Mouse (Mus musculus) liver, embryonic 12.5 days (tissue): ENCODE measurements around the gene Col13a1. TPM values are rescaled to one million over a fixed set of nuclear protein-coding genes. Genes with fewer than 3 reads are reported as not detected.

Source experiments
- ATAC-seq: fragments of 200-750 bp; cut with Nextera tagmentation; 2 replicates; pipeline ENCODE4 v1.8.0; 2017; ENCODE audit warnings: moderate number of reproducible peaks, mild to moderate bottlenecking, moderate library complexity
- H3K27ac ChIP-seq: fragments of 300-500 bp; sonication (generic); 2 replicates; pipeline ENCODE4 v1.5.1; 2016; ENCODE audit warnings: mild to moderate bottlenecking
- H3K27me3 ChIP-seq: fragments of 300-500 bp; sonication (generic); replicated peaks from 2 replicates; pipeline ENCODE4 v1.6.1; 2016; ENCODE audit warnings: mild to moderate bottlenecking, moderate library complexity
- H3K36me3 ChIP-seq: fragments of 300-500 bp; sonication (generic); 2 replicates; pipeline ENCODE4 v1.6.1; 2016; ENCODE audit warnings: mild to moderate bottlenecking, moderate library complexity
- H3K4me1 ChIP-seq: fragments of 300-500 bp; sonication (generic); 2 replicates; pipeline ENCODE4 v1.6.1; 2016
- H3K4me2 ChIP-seq: fragments of 300-500 bp; sonication (generic); 2 replicates; pipeline ENCODE4 v1.6.1; 2016; ENCODE audit warnings: mild to moderate bottlenecking, moderate library complexity
- H3K4me3 ChIP-seq: fragments of 300-500 bp; sonication (generic); 2 replicates; pipeline ENCODE4 v1.5.1; 2016; ENCODE audit warnings: mild to moderate bottlenecking, moderate library complexity
- H3K9ac ChIP-seq: fragments of 300-500 bp; sonication (generic); 2 replicates; pipeline ENCODE4 v1.6.1; 2016; ENCODE audit warnings: mild to moderate bottlenecking, moderate library complexity
- H3K9me3 ChIP-seq: fragments of 300-500 bp; sonication (generic); replicated peaks from 2 replicates; pipeline ENCODE4 v1.6.1; 2016; ENCODE audit warnings: mild to moderate bottlenecking, moderate library complexity
- WGBS: fragments of 180-500 bp; shearing (Covaris S2); methylation state at CpG from one replicate; pipeline ENCODE4 v1.1.7; 2016; ENCODE audit not compliant: insufficient replicate concordance; 5-methylcytosine and 5-hydroxymethylcytosine counted together
- polyA plus RNA-seq: library from polyadenylated mRNA; unstranded; fragments of >200 nt; fragmentation: Nextera tagmentation; extraction: Ambion mirVana; gene quantifications from 2 replicates; pipeline ENCODE4 v1.2.1, GENCODE M21; 2016

Col13a1 gene
- polyA plus RNA-seq, 1 experiment from 2014 or later = 2.6 TPM

DNA sequence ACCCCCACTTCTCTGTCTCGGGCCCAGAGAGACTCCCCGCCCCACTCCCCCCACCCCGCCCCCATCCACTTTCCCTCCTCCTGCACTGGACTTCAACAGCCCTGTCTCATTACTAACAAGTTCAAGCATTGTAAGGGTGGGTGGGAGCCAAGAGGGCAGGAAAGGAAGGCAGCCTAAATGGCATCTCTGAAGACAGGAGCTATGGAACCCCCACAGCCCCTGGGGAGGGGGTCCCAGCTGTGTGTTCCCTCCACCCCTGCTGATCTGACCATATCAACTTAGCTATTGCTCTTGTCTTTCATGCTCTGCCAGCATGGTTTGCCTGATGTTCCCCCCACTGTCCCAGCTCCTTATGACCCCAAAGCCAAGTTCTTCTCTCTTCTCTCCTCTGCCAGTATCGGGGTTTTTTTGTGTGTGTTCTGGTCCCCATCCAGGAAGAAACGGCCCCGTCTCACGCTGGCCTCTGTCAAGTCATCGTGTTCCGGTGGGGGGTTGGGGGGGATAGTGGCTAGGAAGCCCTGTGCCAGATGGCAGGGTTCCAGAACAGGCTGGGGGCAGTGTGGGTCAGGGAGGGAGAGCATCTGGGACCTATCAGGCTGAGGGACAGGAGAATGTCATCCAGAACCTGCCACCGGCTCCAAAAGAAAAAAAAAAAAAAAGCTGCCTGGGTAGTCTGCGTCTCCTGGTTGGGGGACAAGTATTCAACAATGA, 58.1 kb downstream of the Col13a1 start:
- Histone ChIP-seq H3K27me3 (no peaks in the 10 kb centered on the region), H3K4me2 (no peak overlapping the region)

DNA sequence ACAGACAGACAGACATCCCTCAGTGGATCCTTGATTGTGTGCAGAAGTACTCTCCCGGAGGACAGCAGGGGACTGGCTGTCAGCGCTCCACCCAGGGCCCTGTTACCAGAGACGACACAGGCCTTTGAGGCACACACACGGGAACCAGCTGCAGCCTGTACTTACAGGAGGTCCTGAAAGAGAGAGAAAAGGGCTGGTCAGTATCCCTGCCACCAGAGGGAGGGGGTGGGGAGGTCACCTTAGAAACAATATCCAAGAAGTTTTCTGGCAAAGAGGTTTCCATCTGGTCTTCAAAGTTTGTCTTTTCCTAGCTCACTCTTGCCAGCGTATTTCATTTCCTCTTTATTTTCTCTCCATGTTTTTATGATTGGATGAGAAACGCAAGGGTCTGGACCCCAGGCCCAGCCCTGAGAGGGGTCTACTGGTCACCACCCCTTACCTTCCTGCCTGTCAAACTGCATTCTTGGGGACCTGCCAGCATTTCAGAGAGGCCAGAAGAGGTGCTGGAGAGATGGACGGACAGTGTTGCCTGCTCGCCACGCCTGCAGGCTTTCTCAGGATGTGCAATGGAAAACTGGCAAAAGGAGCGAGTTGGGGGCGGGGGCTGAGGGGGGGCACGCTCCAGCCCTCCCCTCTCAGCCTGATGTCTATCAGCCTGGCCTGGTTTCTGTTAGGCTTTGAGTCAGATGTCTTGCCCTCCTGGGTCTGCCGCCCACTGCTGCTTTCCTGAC, 58.8 kb downstream of the Col13a1 start:
- 0 out of 2 replicates have a peak, but pooled peaks cover 4% of the 10 kb centered on the region for H3K9me3 ChIP-seq
- no peaks in the 10 kb centered on the region for H3K36me3 ChIP-seq
- WGBS = 46% methylated on average over 13 of the region's 13 CpGs
- 0 out of 2 replicates have a peak overlapping the region, but pooled peaks have one; percentile 7 for H3K27ac ChIP-seq
- no peak overlapping the region for H3K4me2 ChIP-seq
- H3K4me3 ChIP-seq = no peak overlapping the region
- no peak for ATAC-seq
- no peaks in the 10 kb centered on the region for H3K27me3 ChIP-seq
- H3K4me1 ChIP-seq = 0 out of 2 replicates have a peak, but pooled peaks cover 4% of the 10 kb centered on the region
- H3K9ac ChIP-seq = no peak overlapping the region

More for the DNA sequence above, 58.1 kb downstream of the Col13a1 start:
- 0 out of 2 replicates have a peak, but pooled peaks cover 1% of the 10 kb centered on the region for H3K9me3 ChIP-seq
- H3K4me1 ChIP-seq = 0 out of 2 replicates have a peak, but pooled peaks cover 4% of the 10 kb centered on the region
- H3K36me3 ChIP-seq = no peaks in the 10 kb centered on the region
- WGBS = 28% methylated on average over 11 of the region's 11 CpGs
- H3K4me3 ChIP-seq = no peak overlapping the region
- H3K9ac ChIP-seq = no peak overlapping the region
- no peak for ATAC-seq
- H3K27ac ChIP-seq = no peak overlapping the region

DNA sequence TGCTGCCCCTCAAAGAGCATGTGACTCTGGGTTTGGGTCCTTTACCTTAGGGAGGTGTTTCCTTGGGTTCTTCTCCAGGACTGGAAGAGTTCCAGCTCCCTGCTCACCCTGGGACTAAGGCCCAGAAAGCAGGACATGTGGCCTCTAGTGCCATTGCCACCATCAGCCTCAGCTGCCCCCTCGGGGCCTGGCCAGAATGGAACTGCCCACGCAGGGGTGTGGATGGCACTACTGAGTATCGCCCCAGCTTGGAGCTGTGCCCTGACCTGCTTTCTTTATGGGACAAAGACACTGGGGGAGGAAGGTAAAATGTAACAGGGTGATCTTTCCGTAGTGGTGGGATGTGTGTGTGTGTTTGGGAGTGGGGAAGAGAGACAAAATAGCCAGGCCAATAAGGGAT, 59.4 kb downstream of the Col13a1 start:
- no peak for ATAC-seq
- 73% methylated on average over 4 of the region's 4 CpGs for WGBS
- H3K4me3 ChIP-seq = no peak overlapping the region
- H3K27me3 ChIP-seq = no peaks in the 10 kb centered on the region
- no peak overlapping the region for H3K9ac ChIP-seq
- H3K36me3 ChIP-seq = no peaks in the 10 kb centered on the region
- H3K4me1 ChIP-seq = 0 out of 2 replicates have a peak, but pooled peaks cover 4% of the 10 kb centered on the region
- H3K27ac ChIP-seq = 0 out of 2 replicates have a peak overlapping the region, but pooled peaks have one; percentile 7
- H3K9me3 ChIP-seq = 0 out of 2 replicates have a peak, but pooled peaks cover 4% of the 10 kb centered on the region
- H3K4me2 ChIP-seq = no peak overlapping the region

GRCm38 (mm10) chr10:61917066-61917465, 61.8 kb downstream of the Col13a1 start:
- 0 out of 2 replicates have a peak, but pooled peaks cover 4% of the 10 kb centered on the region for H3K4me1 ChIP-seq
- no peak overlapping the region for H3K9ac ChIP-seq
- H3K9me3 ChIP-seq = 0 out of 2 replicates have a peak, but pooled peaks cover 4% of the 10 kb centered on the region
- H3K27me3 ChIP-seq = no peaks in the 10 kb centered on the region
- no peak overlapping the region for H3K4me2 ChIP-seq
- ATAC-seq = no peak
- H3K27ac ChIP-seq = no peak overlapping the region
- H3K36me3 ChIP-seq = no peaks in the 10 kb centered on the region
- WGBS = 83% methylated on average over 12 of the region's 12 CpGs
- H3K4me3 ChIP-seq = no peak overlapping the region

DNA sequence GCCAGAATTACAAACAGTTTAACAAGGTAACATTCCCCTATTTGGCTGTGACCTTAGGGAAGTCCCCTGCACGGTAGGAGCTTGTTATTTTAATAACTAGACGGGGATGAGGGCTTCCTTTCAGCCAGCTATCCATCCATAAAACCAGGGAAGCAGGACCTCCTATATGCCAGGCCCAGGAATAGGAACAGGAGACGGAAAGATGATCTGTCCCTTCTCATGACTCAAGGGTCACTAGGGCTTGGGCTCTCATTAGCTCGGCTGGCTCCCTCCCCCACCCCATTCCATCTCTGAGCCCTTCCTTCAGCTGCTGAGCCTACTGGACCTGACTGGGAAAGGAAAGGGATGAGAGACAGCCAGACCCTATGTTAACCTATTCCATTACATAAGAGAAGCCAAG, 67.1 kb downstream of the Col13a1 start:
- 53% methylated on average over 4 of the region's 4 CpGs for WGBS
- ATAC-seq = no peak
- Histone ChIP-seq H3K27ac (no peak overlapping the region), H3K4me3 (no peak overlapping the region), H3K27me3 (no peaks in the 10 kb centered on the region), H3K36me3 (no peaks in the 10 kb centered on the region), H3K4me2 (no peak overlapping the region), H3K9ac (no peak overlapping the region), H3K4me1 (no peaks in the 10 kb centered on the region), H3K9me3 (0 out of 2 replicates have a peak, but pooled peaks cover 4% of the 10 kb centered on the region)

- no peak overlapping the region for H3K4me2 ChIP-seq
- no peaks in the 10 kb centered on the region for H3K36me3 ChIP-seq
- no peak overlapping the region for H3K27ac ChIP-seq
- no peaks in the 10 kb centered on the region for H3K27me3 ChIP-seq
- no peak overlapping the region for H3K4me3 ChIP-seq
- no peaks in the 10 kb centered on the region for H3K9me3 ChIP-seq
- no peak for ATAC-seq
- peaks cover 9% of the 10 kb centered on the region; the same call in 1 of the 2 replicates for H3K4me1 ChIP-seq
- WGBS = 63% methylated on average over 3 of the region's 3 CpGs
- H3K9ac ChIP-seq = no peak overlapping the region
Measured at GRCm38 (mm10) chr10:61909004-61909403, 69.9 kb downstream of the Col13a1 start.

- no peak overlapping the region for H3K27ac ChIP-seq
- peaks cover 9% of the 10 kb centered on the region; the same call in 1 of the 2 replicates for H3K4me1 ChIP-seq
- H3K36me3 ChIP-seq = no peaks in the 10 kb centered on the region
- no peak for ATAC-seq
- no peak overlapping the region for H3K4me2 ChIP-seq
- no peak overlapping the region for H3K9ac ChIP-seq
- WGBS = 14% methylated on average over 5 of the region's 5 CpGs
- no peaks in the 10 kb centered on the region for H3K27me3 ChIP-seq
- no peaks in the 10 kb centered on the region for H3K9me3 ChIP-seq
- no peak overlapping the region for H3K4me3 ChIP-seq
Measured at GRCm38 (mm10) chr10:61906226-61906625, 72.7 kb downstream of the Col13a1 start.

- ATAC-seq = no peak
- no peak overlapping the region for H3K4me3 ChIP-seq
- no peak overlapping the region for H3K9ac ChIP-seq
- no peaks in the 10 kb centered on the region for H3K9me3 ChIP-seq
- H3K27me3 ChIP-seq = no peaks in the 10 kb centered on the region
- H3K4me2 ChIP-seq = no peak overlapping the region
- 50% methylated on average over 8 of the region's 8 CpGs for WGBS
- no peaks in the 10 kb centered on the region for H3K36me3 ChIP-seq
- no peak overlapping the region for H3K27ac ChIP-seq
- peaks cover 9% of the 10 kb centered on the region; the same call in 1 of the 2 replicates for H3K4me1 ChIP-seq
Measured at GRCm38 (mm10) chr10:61905308-61905707, 73.6 kb downstream of the Col13a1 start.

- Histone ChIP-seq H3K36me3 (no peaks in the 10 kb centered on the region), H3K9me3 (no peaks in the 10 kb centered on the region), H3K9ac (no peak overlapping the region), H3K4me1 (no peaks in the 10 kb centered on the region), H3K4me2 (no peak overlapping the region), H3K4me3 (no peak overlapping the region), H3K27ac (no peak overlapping the region), H3K27me3 (no peaks in the 10 kb centered on the region)
- ATAC-seq = no peak
- 71% methylated on average over 6 of the region's 6 CpGs for WGBS
Measured at GRCm38 (mm10) chr10:61898116-61898515, 80.8 kb downstream of the Col13a1 start.

GRCm38 (mm10) chr10:61894564-61894963, 84.3 kb downstream of the Col13a1 start:
- 60% methylated on average over 5 of the region's 5 CpGs for WGBS
- no peak overlapping the region for H3K4me3 ChIP-seq
- no peak overlapping the region for H3K4me2 ChIP-seq
- no peaks in the 10 kb centered on the region for H3K4me1 ChIP-seq
- no peak overlapping the region for H3K27ac ChIP-seq
- no peak overlapping the region for H3K9ac ChIP-seq
- no peaks in the 10 kb centered on the region for H3K36me3 ChIP-seq
- H3K27me3 ChIP-seq = no peaks in the 10 kb centered on the region
- no peak for ATAC-seq
- no peaks in the 10 kb centered on the region for H3K9me3 ChIP-seq

DNA sequence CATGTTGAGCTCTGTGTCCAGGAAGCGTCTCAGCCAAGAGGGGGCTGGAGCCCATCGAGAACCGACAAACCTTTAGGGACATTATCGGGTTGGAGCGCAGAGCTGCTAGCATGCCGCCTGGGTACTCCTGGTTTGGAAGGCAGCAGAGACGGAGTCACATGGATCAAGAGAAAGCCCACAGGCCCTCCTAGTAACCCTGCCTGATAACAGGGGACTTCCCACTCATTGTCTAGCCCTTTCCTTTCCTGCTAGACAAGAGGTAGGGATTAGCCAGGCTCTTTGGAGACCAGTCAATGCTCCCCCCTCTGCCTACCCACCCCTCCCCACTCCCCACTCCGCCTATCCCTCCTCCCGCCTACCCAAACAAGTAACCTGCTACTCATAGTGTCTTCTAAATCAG, 87.8 kb downstream of the Col13a1 start:
- WGBS = 58% methylated on average over 9 of the region's 9 CpGs
- Histone ChIP-seq H3K9ac (no peak overlapping the region), H3K4me3 (no peak overlapping the region), H3K4me2 (no peak overlapping the region), H3K27ac (no peak overlapping the region), H3K9me3 (no peaks in the 10 kb centered on the region), H3K27me3 (no peaks in the 10 kb centered on the region), H3K4me1 (no peaks in the 10 kb centered on the region), H3K36me3 (no peaks in the 10 kb centered on the region)
- ATAC-seq = no peak

DNA sequence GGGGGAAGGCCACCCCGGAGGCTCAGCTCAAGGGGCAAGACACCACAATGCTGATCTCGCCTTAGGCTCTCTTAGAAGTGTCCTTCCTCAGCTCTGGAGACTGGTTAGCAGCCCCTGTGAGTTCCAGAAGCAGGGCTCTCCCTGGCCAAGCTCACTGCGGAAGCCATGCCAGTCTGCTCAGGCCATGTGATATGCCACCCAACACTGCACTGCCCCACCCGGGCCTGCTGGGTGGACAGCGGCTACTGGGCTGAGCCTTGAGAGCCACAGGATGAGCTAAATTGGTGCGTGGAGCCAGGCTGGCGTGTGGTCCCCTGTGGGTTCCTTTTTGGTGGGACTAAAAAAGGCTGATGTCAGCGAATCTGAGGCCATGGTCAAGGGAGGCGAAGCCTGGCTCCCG, 88.6 kb downstream of the Col13a1 start:
- Histone ChIP-seq H3K27ac (no peak overlapping the region), H3K9me3 (no peaks in the 10 kb centered on the region), H3K36me3 (no peaks in the 10 kb centered on the region), H3K27me3 (no peaks in the 10 kb centered on the region), H3K9ac (no peak overlapping the region), H3K4me1 (no peaks in the 10 kb centered on the region), H3K4me3 (no peak overlapping the region), H3K4me2 (no peak overlapping the region)
- ATAC-seq = no peak
- WGBS = 83% methylated on average over 10 of the region's 10 CpGs
